Mouse (Mus musculus): Measurements from ENCODE around the gene Gng12. TPM values are rescaled to one million over a fixed set of nuclear protein-coding genes. Genes with fewer than 3 reads are reported as not detected.

Gene Gng12
- polyA plus RNA-seq, 1 experiment from 2014 or later = 18.8 TPM

DNA sequence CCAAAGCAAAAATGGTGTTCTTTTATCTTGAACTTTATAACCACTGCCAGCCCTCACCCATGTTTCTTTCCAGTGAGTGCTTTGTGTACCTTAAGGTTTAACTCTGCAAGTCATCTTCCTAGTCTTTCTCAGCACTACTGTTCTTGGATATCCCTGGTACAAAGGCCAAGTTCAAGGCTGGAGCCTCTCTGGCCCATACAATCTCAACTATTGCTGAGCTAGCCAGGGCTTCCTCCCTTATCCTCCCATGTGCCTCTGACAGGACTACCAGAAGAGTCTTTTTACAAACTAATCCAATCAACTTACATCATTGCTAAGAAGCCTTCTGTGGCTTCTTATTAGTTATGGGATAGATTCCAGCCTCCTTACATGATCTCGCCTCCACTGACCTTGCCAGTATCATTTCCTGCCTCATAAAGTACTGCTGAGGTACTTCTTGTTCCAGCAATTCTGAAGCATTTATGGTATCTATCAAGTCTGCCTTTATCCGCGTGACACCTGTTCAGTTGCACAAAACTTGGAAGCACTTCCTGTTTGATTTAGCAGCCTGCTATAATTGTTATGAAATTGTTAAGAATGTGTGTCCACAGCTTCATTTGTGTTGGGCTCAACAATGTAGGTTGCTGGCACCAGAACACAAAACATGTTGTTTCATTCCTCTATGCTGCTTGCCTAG, 160.8 kb downstream of the Gng12 start:
- Histone ChIP-seq H3K4me2 (replicated peaks) (no peak overlapping the region), H3K9me3 (no peaks in the 10 kb centered on the region), H3K9ac (replicated peaks) (no peak overlapping the region), H3K4me1 (replicated peaks) (no peaks in the 10 kb centered on the region), H3K36me3 (no peaks in the 10 kb centered on the region), H3K4me3 (replicated peaks) (no peak overlapping the region), H3K27ac (no peak overlapping the region), H3K27me3 (no peaks in the 10 kb centered on the region)
- ATAC-seq = no peak
- 69% methylated on average over 3 of the region's 3 CpGs for WGBS

DNA sequence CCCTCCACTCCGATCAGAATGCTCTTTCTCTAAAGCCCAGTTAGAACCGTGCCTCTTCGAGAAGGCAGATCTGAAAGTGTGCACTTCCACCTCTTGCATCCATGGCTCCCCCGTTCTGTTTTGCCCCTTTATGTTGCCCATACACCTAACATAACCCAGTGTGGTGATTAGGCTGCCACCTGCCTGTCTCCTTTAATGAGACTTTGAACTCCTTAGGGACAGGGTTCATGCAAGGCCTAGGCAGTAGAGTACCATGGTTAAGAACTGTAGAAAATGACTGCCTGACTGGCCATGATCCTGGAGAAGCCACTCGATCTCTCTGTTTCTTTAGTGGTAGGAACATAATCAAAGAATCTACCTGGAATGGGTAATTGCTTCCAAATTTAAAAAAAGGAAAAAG, 161.4 kb downstream of the Gng12 start:
- WGBS = 89% methylated on average over 5 of the region's 5 CpGs
- H3K4me3 ChIP-seq (replicated peaks) = no peak overlapping the region
- no peak overlapping the region for H3K9ac ChIP-seq (replicated peaks)
- H3K4me1 ChIP-seq (replicated peaks) = no peaks in the 10 kb centered on the region
- no peak overlapping the region for H3K4me2 ChIP-seq (replicated peaks)
- no peaks in the 10 kb centered on the region for H3K36me3 ChIP-seq
- ATAC-seq = no peak
- no peaks in the 10 kb centered on the region for H3K9me3 ChIP-seq
- no peak overlapping the region for H3K27ac ChIP-seq
- no peaks in the 10 kb centered on the region for H3K27me3 ChIP-seq

DNA sequence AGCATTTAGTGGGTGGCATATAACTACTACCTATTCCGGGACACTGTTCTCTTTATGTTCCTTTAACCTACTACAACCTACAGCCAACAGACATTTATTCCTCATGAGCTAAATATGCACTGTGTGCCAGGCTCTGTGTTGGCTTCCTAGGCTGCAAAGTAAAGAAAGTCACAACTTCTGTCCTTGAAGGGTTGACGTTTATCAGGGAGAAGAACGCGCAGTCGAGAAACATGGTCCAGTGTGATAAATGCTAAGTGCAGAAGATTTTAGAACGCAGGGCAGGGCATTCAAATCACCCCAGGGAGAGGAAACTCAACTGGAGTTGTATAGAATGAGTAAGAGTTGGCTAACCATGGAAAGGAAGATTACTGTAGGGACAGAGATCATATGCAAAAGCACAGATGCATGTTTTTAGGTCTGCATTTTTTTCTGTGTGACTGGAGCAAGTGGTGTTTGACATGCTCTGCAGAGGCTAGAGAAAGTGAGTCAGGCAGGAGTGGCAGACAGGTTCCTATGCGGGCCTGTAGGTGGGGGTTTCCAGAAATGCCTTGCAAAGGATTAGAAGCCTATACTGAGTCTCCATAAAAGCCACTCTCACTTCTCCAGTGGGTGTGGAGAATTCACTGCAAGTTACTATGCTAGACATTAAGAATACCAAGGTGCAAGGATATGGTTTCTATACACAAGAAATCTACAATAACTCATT, 161.9 kb downstream of the Gng12 start:
- no peak for ATAC-seq
- 91% methylated on average over 7 of the region's 7 CpGs for WGBS
- no peak overlapping the region for H3K4me2 ChIP-seq (replicated peaks)

DNA sequence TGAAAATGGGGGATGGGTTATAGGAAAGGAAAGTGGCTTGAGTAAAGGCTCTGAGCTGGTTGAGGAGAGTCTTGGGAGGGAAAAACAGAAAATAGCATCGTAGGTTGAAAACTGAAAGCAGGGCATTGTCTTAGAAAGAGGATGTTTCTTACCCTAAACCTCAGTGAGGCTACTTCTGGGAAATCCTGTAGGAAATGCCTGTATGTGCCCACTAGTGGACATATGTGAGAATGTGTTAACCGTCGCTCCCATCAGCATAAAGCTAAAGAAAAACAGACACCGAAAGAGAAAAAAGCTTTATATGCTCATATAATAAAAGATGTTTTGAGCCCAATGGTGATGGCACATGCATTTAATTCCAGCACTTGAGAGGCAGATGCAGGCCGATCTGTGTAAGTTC, 163.9 kb downstream of the Gng12 start:
- Histone ChIP-seq H3K36me3 (no peaks in the 10 kb centered on the region), H3K27me3 (no peaks in the 10 kb centered on the region), H3K4me2 (replicated peaks) (no peak overlapping the region), H3K27ac (no peak overlapping the region), H3K9me3 (no peaks in the 10 kb centered on the region), H3K4me3 (replicated peaks) (no peak overlapping the region), H3K4me1 (replicated peaks) (no peaks in the 10 kb centered on the region), H3K9ac (replicated peaks) (no peak overlapping the region)
- no peak for ATAC-seq
- WGBS = 90% methylated on average over 5 of the region's 5 CpGs

More for the DNA sequence above, 161.9 kb downstream of the Gng12 start:
- no peaks in the 10 kb centered on the region for H3K9me3 ChIP-seq
- no peak overlapping the region for H3K9ac ChIP-seq (replicated peaks)
- H3K27me3 ChIP-seq = no peaks in the 10 kb centered on the region
- no peak overlapping the region for H3K27ac ChIP-seq
- H3K4me3 ChIP-seq (replicated peaks) = no peak overlapping the region
- H3K4me1 ChIP-seq (replicated peaks) = no peaks in the 10 kb centered on the region
- no peaks in the 10 kb centered on the region for H3K36me3 ChIP-seq

DNA sequence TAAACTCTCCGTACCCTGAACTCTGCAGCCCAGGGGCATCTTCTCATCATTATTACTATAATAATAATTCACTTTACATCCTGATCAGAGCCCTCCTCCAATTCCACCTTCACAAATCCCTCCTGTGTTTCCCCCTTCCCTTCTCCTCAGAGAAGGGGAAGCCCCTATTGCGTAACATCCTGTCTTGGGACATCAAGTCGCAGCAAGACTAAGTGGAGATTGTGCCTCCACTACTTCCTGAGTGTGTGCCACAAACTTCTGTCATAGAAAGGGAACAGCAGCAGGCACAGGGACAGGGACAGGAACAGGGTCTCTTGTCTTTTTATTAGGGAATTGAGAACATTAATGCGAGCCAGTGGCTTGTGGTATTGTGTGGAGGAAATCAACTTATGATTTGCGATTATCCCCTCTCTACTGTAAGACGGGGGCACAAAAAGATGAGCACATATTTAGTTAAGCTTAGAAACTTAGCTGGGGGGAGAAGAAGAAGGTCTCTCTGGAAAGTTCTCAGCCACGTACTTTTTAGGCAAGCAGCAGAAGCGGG, 173.1 kb downstream of the Gng12 start:
- 92% methylated on average over 8 of the region's 8 CpGs for WGBS
- Histone ChIP-seq H3K36me3 (no peaks in the 10 kb centered on the region), H3K4me2 (replicated peaks) (no peak overlapping the region), H3K4me1 (replicated peaks) (no peaks in the 10 kb centered on the region), H3K27me3 (no peaks in the 10 kb centered on the region), H3K9me3 (no peaks in the 10 kb centered on the region), H3K27ac (no peak overlapping the region), H3K4me3 (replicated peaks) (no peak overlapping the region), H3K9ac (replicated peaks) (no peak overlapping the region)
- ATAC-seq = no peak

DNA sequence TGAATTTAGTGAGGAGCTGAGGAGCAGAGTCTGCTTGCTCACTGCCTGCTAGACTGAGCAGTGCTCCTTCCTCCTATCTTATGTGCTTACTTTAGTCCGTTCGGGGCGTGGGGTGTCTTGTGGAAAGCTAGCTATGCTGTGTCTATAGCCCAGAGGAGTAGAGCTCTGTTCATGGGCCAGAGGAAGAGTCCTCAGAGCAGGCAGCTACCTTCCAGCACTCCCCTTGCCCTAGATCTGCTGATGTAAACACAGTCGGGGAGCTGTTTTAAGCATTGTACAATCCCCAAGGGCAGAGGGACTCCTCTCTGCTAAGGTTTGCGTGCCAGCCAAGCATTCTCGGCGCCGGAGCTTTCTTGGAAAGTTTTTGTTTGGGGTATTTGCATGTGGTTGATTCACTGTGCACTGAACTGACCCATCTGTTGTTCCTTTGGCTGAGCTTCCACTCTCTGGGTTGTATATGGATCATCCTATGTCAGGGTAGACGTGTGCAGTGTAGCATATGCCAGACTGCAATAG, 173.7 kb downstream of the Gng12 start:
- H3K4me2 ChIP-seq (replicated peaks) = no peak overlapping the region
- no peak overlapping the region for H3K9ac ChIP-seq (replicated peaks)
- WGBS = 64% methylated on average over 9 of the region's 9 CpGs
- no peaks in the 10 kb centered on the region for H3K27me3 ChIP-seq
- ATAC-seq = no peak
- no peaks in the 10 kb centered on the region for H3K4me1 ChIP-seq (replicated peaks)
- no peaks in the 10 kb centered on the region for H3K9me3 ChIP-seq
- H3K27ac ChIP-seq = no peak overlapping the region
- no peak overlapping the region for H3K4me3 ChIP-seq (replicated peaks)
- no peaks in the 10 kb centered on the region for H3K36me3 ChIP-seq

Other genes with a start within 250 kb of the Gng12 start
- gene Vmn1r35, start 210.5 kb upstream of the Gng12 start, polyA plus RNA-seq (2015; fragmentation: Nextera tagmentation; extraction: Ambion mirVana) = not detected in 2 replicates
- not detected in 2 replicates for gene Vmn1r36, start 177.2 kb upstream of the Gng12 start, polyA plus RNA-seq (2015; fragmentation: Nextera tagmentation; extraction: Ambion mirVana)
- gene Vmn1r37, start 167.0 kb upstream of the Gng12 start, polyA plus RNA-seq (2015; fragmentation: Nextera tagmentation; extraction: Ambion mirVana) = not detected in 2 replicates
- not detected in 2 replicates for gene Vmn1r38, start 113.8 kb upstream of the Gng12 start, polyA plus RNA-seq (2015; fragmentation: Nextera tagmentation; extraction: Ambion mirVana)
- not detected in 2 replicates for gene Vmn1r39, start 85.8 kb upstream of the Gng12 start, polyA plus RNA-seq (2015; fragmentation: Nextera tagmentation; extraction: Ambion mirVana)
- 18.6 and 21.1 TPM in 2 replicates for gene Gadd45a, start 141.1 kb downstream of the Gng12 start, polyA plus RNA-seq (2015; fragmentation: Nextera tagmentation; extraction: Ambion mirVana)